Comparison of ENCODE assay signal across 7 mouse cellular contexts in genomic region chr7:19577141-19577852, GRCm38 (mm10). TPM values are rescaled to one million over a fixed set of nuclear protein-coding genes. Genes with fewer than 3 reads are reported as not detected.
DNase-seq lines count a peak whose midpoint lies in the region; ATAC-seq and TF ChIP-seq lines count a peak whose summit lies in the region.

Zfp296 (plus strand) TSS chr7:19577287.
Gemin7 (minus strand) TSS chr7:19577595.

- TF ChIP-seq EP300 in liver, embryonic 14.5 days (IDR thresholded peaks at IDR 0.05; ENCODE audit: low read depth), result no peak

- H3K4me3 ChIP-seq in E14TG2a.4 (replicated peaks; ENCODE audit: low read length), result peak within 1 kb of the TSS; percentile 91
- H3K4me3 ChIP-seq in embryonic facial prominence, embryonic 15.5 days (replicated peaks), result peak within 1 kb of the TSS; percentile 39
- H3K4me3 ChIP-seq in liver, embryonic 14.5 days (ENCODE audit: insufficient read depth in 1 of 2, low read depth in 2 of 2, low read length in 2 of 2), result peak within 1 kb of the TSS; percentile 31 to 56

- ATAC-seq in embryonic facial prominence, embryonic 15.5 days (ENCODE audit: insufficient number of reproducible peaks, low FRiP score, low TSS enrichment, low read depth), result no peak
- no peak for ATAC-seq in liver, embryonic 14.5 days (ENCODE audit: insufficient read depth)

- H3K9me3 ChIP-seq in E14TG2a.4 (ENCODE audit: low read length), result no peaks in the 10 kb centered on the region
- H3K9me3 ChIP-seq in embryonic facial prominence, embryonic 15.5 days (replicated peaks), result no peaks in the 10 kb centered on the region
- no peaks in the 10 kb centered on the region for H3K9me3 ChIP-seq in liver, embryonic 14.5 days (ENCODE audit: control insufficient read depth, low read length)

- peak within 1 kb of the TSS; percentile 10; the same call in 1 of the 2 replicates for H3K9ac ChIP-seq in embryonic facial prominence, embryonic 15.5 days
- H3K9ac ChIP-seq in liver, embryonic 14.5 days (replicated peaks), result peak within 1 kb of the TSS; percentile 58

- H3K27me3 ChIP-seq in E14TG2a.4 (ENCODE audit: insufficient read depth, low read length), result no peaks in the 10 kb centered on the region
- H3K27me3 ChIP-seq in embryonic facial prominence, embryonic 15.5 days, result peaks cover 33% of the 10 kb centered on the region
- H3K27me3 ChIP-seq in liver, embryonic 14.5 days (ENCODE audit: control insufficient read depth, insufficient read depth, low read length), result no peaks in the 10 kb centered on the region; the same call in 1 of the 2 replicates

- peak; percentile 58 for DNase-seq in CD4-positive helper T cell, adult 2 months (ENCODE audit: low read depth, low spot score)
- DNase-seq in induced T-regulatory cell, adult 2 months (ENCODE audit: low read depth), result peak; percentile 68
- DNase-seq in liver, embryonic 14.5 days (ENCODE audit: low read depth in 3 of 3, low spot score in 3 of 3), result no peak
- peak; percentile 48 for DNase-seq in neural tube, embryonic 10.5 days (ENCODE audit: extremely low spot score, low spot score)
- no peak for DNase-seq in left cerebral cortex, adult 9 months (ENCODE audit: low spot score in 2 of 2)

- 1% methylated on average over 56 of the region's 56 CpGs for WGBS in embryonic facial prominence, embryonic 15.5 days
- WGBS in liver, embryonic 14.5 days (ENCODE audit: insufficient replicate concordance), result under 1% methylated on average over 56 of the region's 56 CpGs

- peaks cover 45% of the 10 kb centered on the region for H3K36me3 ChIP-seq in E14TG2a.4 (ENCODE audit: insufficient read depth, low read length)
- peaks cover 23% of the 10 kb centered on the region for H3K36me3 ChIP-seq in embryonic facial prominence, embryonic 15.5 days
- H3K36me3 ChIP-seq in liver, embryonic 14.5 days (replicated peaks; ENCODE audit: control insufficient read depth, insufficient read depth, low read depth), result no peaks in the 10 kb centered on the region; the same call in 1 of the 2 replicates

- no peak within 1 kb of the TSS for H3K27ac ChIP-seq in embryonic facial prominence, embryonic 15.5 days (replicated peaks)
- no peak within 1 kb of the TSS for H3K27ac ChIP-seq in liver, embryonic 14.5 days

- H3K4me1 ChIP-seq in E14TG2a.4 (replicated peaks; ENCODE audit: low read depth, low read length), result peaks cover 85% of the 10 kb centered on the region
- H3K4me1 ChIP-seq in embryonic facial prominence, embryonic 15.5 days, result peaks cover 37% of the 10 kb centered on the region
- peaks cover 29 to 34% of the 10 kb centered on the region in 2 experiments for H3K4me1 ChIP-seq in liver, embryonic 14.5 days (replicated peaks; ENCODE audit: control insufficient read depth in 2 of 2, insufficient read depth in 2 of 2, low read length in 1 of 2)

- peak within 1 kb of the TSS; percentile 73 for H3K4me2 ChIP-seq in embryonic facial prominence, embryonic 15.5 days (replicated peaks)
- H3K4me2 ChIP-seq in liver, embryonic 14.5 days (ENCODE audit: low read depth), result peak within 1 kb of the TSS; percentile 85

- no peak for TF ChIP-seq CTCF in E14TG2a.4 (conservative IDR thresholded peaks at IDR 0.05; ENCODE audit: low read length)
- no peak for TF ChIP-seq CTCF in liver, embryonic 14.5 days (IDR thresholded peaks at IDR 0.05; ENCODE audit: low read depth)

RNA-seq across cellular contexts. Expression of gene Zfp296, which starts in this region (rescaled TPM):
- polyA plus RNA-seq in embryonic facial prominence, embryonic 15.5 days (2015; fragmentation: Nextera tagmentation; extraction: Ambion mirVana), result 1.5 and 2.2 TPM in 2 replicates
- polyA plus RNA-seq in liver, embryonic 14.5 days (2012; rRNA removed), result 0.66 and 0.96 TPM in 2 replicates
- 0.38 and 0.41 TPM in 2 replicates for polyA plus RNA-seq in liver, embryonic 14.5 days (2014; fragmentation: Nextera tagmentation; extraction: Ambion mirVana)

RNA-seq across cellular contexts. Expression of gene Gemin7, which starts in this region (rescaled TPM):
- 149 and 162 TPM in 2 replicates for polyA plus RNA-seq in embryonic facial prominence, embryonic 15.5 days (2015; fragmentation: Nextera tagmentation; extraction: Ambion mirVana)
- polyA plus RNA-seq in liver, embryonic 14.5 days (2012; rRNA removed), result 34.8 and 39.6 TPM in 2 replicates
- polyA plus RNA-seq in liver, embryonic 14.5 days (2014; fragmentation: Nextera tagmentation; extraction: Ambion mirVana), result 83.1 and 91.6 TPM in 2 replicates

Comparison
In these comparisons a context has a peak if more than half of its experiments do, and no peak if none do; other contexts are left out.
1. DNase-seq: peak in CD4-positive helper T cell, adult 2 months (single experiment), induced T-regulatory cell, adult 2 months (single experiment) and neural tube, embryonic 10.5 days (single experiment); none in liver, embryonic 14.5 days (0 of 3) and left cerebral cortex, adult 9 months (0 of 2).
2. H3K4me3 ChIP-seq: peak in every context shown above with its lines; median percentile 91 in E14TG2a.4; 44 in liver, embryonic 14.5 days; 39 in embryonic facial prominence, embryonic 15.5 days.